Mouse (Mus musculus) megakaryocyte, embryonic 14.5 days (primary cell): ENCODE data around the gene Elf3.

ENCODE experiments used
- FLI1 ChIP-seq: IDR thresholded peaks from 2 replicates; pipeline ENCODE4 v1.6.1; 2012; ENCODE audit warnings: low read length, inconsistent platforms, mixed read lengths
- GATA1 ChIP-seq: IDR thresholded peaks from 3 replicates; pipeline ENCODE4 v1.6.1; 2012; ENCODE audit warnings: mixed read lengths, low read length, inconsistent platforms, borderline replicate concordance

DNA sequence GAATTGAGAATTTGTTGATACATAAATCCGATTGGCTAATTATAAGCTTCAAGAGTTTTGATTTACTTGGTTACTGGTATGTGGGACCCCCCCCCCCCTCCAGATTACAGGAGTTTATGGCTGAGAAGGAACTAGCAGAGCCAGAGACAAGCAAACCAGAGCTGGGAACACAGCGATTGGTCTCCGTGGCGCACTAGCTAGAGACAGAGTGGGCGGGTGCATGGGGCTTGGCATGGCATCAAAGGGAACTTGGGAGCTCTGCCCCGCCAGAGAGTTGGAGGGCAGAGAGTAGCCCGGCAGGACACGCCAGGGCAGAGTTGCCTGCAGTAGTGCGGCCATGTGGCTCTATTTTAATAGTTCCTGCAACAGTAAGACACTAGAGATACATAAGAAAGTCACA is 22.3 kb upstream of the Elf3 start:
- TF ChIP-seq GATA1 = no peak
- TF ChIP-seq FLI1 = no peak
